Mouse (Mus musculus): ENCODE measurements around the gene Cpne2.

DNA sequence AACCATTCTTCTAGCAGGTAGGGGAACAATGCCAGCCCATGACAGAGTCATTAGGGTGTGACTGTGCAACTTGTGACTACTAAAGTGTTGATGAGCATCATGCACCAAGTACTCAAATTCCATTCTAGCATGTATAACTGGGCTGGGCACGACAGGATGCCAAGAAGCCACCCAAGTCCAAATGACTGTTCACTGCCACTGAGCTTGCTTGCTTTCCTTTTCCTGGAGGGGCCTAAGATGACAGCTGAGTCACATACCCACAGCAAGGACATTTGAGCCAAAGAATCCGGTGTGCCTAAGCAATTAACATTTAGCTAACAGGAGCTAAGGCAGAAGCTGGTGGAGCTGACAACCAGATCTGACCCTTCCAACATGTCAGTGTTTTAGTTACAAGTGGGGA, 39.1 kb downstream of the Cpne2 start:
- TF ChIP-seq CHD2 (IDR thresholded peaks at IDR 0.05; ENCODE audit: low read depth, low read length) (no peak), MAFK (IDR thresholded peaks at IDR 0.05; ENCODE audit: insufficient read depth, low read depth, low read length) (no peak), ZNF384 (IDR thresholded peaks at IDR 0.05; ENCODE audit: low read depth, low read length) (no peak), ZC3H11A (IDR thresholded peaks at IDR 0.05; ENCODE audit: borderline replicate concordance, low read depth, low read length) (no peak), HCFC1 (IDR thresholded peaks at IDR 0.05; ENCODE audit: borderline replicate concordance, insufficient read depth, low read length) (no peak)

Measured in ES-E14 (cell line).